Mouse (Mus musculus) midbrain, embryonic 14.5 days (tissue): ENCODE results near the gene Defa34. TPM values are rescaled to one million over a fixed set of nuclear protein-coding genes. Genes with fewer than 3 reads are reported as not detected.
"Not testable (repeated sequence)": the region's sequence is repeated elsewhere in the genome, so short reads cannot be mapped to it uniquely, and the experiment has no call there.

ENCODE experiments used
- ATAC-seq: fragments of 200-750 bp; cut with Nextera tagmentation; 2 replicates; pipeline ENCODE4 v1.8.0; 2017; ENCODE audit warnings: moderate number of reproducible peaks, moderate library complexity; ENCODE audit not compliant: low FRiP score, low TSS enrichment
- DNase-seq: peaks from one replicate; pipeline ENCODE4 v3.0.0-alpha.2; 2015
- H3K27ac ChIP-seq: fragments of 300-500 bp; sonication (generic); replicated peaks from 2 replicates; pipeline ENCODE4 v1.5.1; 2014; ENCODE audit warnings: mild to moderate bottlenecking, low read depth, low read length, moderate library complexity
- H3K27me3 ChIP-seq: fragments of 300-500 bp; sonication (generic); 2 replicates; pipeline ENCODE4 v1.6.1; 2014; ENCODE audit warnings: low read length, control low read depth, mixed read lengths; ENCODE audit not compliant: control insufficient read depth, insufficient read depth
- H3K36me3 ChIP-seq: fragments of 300-500 bp; sonication (generic); 2 replicates; pipeline ENCODE4 v1.6.1; 2014; ENCODE audit warnings: low read length, control low read depth; ENCODE audit not compliant: control insufficient read depth, insufficient read depth
- H3K4me1 ChIP-seq: fragments of 300-500 bp; sonication (generic); 2 replicates; pipeline ENCODE4 v1.6.1; 2014; ENCODE audit warnings: mild to moderate bottlenecking, antibody characterized with exemption, low read length, control low read depth; ENCODE audit not compliant: control insufficient read depth, insufficient read depth
- H3K4me2 ChIP-seq: fragments of 300-500 bp; sonication (generic); 2 replicates; pipeline ENCODE4 v1.6.1; 2014; ENCODE audit warnings: mild to moderate bottlenecking, low read length, moderate library complexity
- H3K4me3 ChIP-seq: fragments of 300-500 bp; sonication (generic); replicated peaks from 2 replicates; pipeline ENCODE4 v1.5.1; 2014; ENCODE audit warnings: low read depth, low read length
- H3K9ac ChIP-seq: fragments of 300-500 bp; sonication (generic); replicated peaks from 2 replicates; pipeline ENCODE4 v1.6.1; 2014; ENCODE audit warnings: mild to moderate bottlenecking, low read length, moderate library complexity
- H3K9me3 ChIP-seq: fragments of 300-500 bp; sonication (generic); 2 replicates; pipeline ENCODE4 v1.6.1; 2016; ENCODE audit warnings: low read length, control low read depth, mixed read lengths; ENCODE audit not compliant: control insufficient read depth
- WGBS: fragments of 180-500 bp; shearing (Covaris S2); extraction: QIAGEN DNeasy Blood & Tissue Kit; methylation state at CpG from one replicate; pipeline ENCODE4 v1.1.7; 2014; 5-methylcytosine and 5-hydroxymethylcytosine counted together
- polyA plus RNA-seq: library from polyadenylated mRNA; unstranded; fragments of >200 nt; fragmentation: Nextera tagmentation; extraction: Ambion mirVana; gene quantifications from 2 replicates; pipeline ENCODE4 v1.2.1, GENCODE M21; 2014

Gene Defa34
- polyA plus RNA-seq, result not detected in 2 replicates

DNA sequence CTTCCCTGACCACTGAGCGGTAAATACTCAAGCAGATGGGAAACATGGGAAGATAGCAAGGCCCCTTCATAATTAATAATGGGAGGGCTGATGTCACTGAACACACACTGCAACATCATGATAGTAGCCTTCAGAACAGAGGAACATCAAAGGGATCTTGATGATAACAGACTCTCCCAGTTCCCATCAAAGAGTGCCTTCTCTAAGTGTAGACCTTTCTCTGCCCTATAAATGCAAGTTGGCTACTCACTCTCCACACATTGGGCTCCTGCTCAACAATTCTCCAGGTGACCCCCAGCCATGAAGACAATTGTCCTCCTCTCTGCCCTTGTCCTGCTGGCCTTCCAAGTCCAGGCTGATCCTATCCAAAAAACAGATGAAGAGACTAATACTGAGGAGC is at the start of gene Defa34:
Gene Defa34 (plus strand): TSS at position 301 of the 400 bp plus-strand sequence.
- not testable (repeated sequence) for H3K9ac ChIP-seq
- 89% methylated on average over 1 of the region's 1 CpGs for WGBS

DNA sequence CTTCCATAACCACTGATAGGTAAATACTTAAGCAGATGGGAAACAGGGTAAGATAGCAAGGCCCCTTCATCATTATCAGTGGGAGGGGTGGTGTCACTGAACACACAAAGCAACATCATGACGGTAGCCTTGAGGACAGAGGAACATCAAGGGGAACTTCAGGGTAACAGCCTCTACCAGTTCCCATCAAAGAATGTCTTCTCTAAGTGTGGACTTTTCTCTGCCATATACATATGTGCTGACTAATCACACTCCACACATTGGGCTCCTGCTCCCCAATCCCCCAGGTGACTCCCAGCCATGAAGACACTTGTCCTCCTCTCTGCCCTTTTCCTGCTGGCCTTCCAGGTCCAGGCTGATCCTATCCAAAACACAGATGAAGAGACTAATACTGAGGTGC is 47.7 kb upstream of the Defa34 start, which contains the start of gene Defa26:
Gene Defa26 (plus strand): TSS at position 301 of the 400 bp plus-strand sequence.
- not testable (repeated sequence) for H3K36me3 ChIP-seq, H3K4me3 ChIP-seq, DNase-seq, ATAC-seq, H3K9me3 ChIP-seq, H3K9ac ChIP-seq, H3K4me1 ChIP-seq, H3K27ac ChIP-seq, H3K27me3 ChIP-seq, H3K4me2 ChIP-seq
- no CpG with 5 or more reads among the region's 1 CpGs for WGBS

More for the DNA sequence above, at the start of gene Defa34:
- not testable (repeated sequence) for H3K4me3 ChIP-seq, H3K27ac ChIP-seq, H3K27me3 ChIP-seq, H3K4me1 ChIP-seq, H3K36me3 ChIP-seq, ATAC-seq, H3K9me3 ChIP-seq, H3K4me2 ChIP-seq, DNase-seq

DNA sequence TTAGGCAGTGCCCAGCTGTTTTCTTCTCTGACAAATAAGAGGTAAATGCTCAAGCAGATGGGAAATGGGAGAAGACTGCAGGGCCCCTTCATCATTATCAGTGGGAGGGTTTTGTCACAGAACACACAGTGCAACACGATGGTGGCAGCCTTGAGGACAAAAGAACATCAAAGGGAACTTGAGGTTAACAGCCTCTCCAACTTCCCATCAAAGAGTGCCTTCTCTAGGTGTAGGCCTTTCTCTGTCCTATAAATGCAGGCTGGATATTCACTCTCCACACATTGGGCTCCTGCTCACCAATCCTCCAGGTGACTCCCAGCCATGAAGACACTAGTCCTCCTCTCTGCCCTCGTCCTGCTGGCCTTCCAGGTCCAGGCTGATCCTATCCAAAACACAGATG is 10.1 kb upstream of the Defa34 start, which contains the start of gene Defa17:
Gene Defa17 (plus strand): TSS at position 301 of the 400 bp plus-strand sequence.
- not testable (repeated sequence) for H3K4me1 ChIP-seq, ATAC-seq, H3K4me3 ChIP-seq, H3K9me3 ChIP-seq, H3K9ac ChIP-seq, H3K27me3 ChIP-seq, H3K27ac ChIP-seq, H3K4me2 ChIP-seq, H3K36me3 ChIP-seq, DNase-seq
- WGBS, result no CpG with 5 or more reads among the region's 2 CpGs

DNA sequence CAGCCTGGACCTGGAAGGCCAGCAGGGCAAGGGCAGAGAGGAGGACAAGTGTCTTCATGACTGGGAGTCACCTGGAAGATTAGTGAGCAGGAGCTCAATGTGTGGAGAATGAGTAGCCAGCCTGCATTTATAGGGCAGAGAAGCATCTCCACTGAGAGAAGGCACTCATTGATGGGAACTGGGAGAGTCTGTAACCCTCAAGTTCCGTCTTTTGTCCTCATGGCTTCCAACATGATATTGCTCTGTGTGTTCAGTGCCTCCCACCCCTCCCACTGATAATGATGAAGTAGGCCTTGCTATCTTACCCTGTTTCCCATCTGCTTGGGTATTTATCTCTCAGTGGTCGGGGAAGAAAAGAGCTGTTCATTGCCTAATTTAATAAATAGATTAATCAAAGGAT is 37.9 kb downstream of the Defa34 start, which contains the start of gene AY761184:
Gene AY761184 (minus strand): TSS at position 101 of the 400 bp plus-strand sequence.
- H3K9ac ChIP-seq, H3K9me3 ChIP-seq, H3K4me1 ChIP-seq, H3K27ac ChIP-seq, DNase-seq, H3K27me3 ChIP-seq, H3K4me3 ChIP-seq, H3K36me3 ChIP-seq, H3K4me2 ChIP-seq, ATAC-seq: not testable (repeated sequence)
- 55% methylated on average over 2 of the region's 2 CpGs for WGBS

Other genes with a start within 250 kb of the Defa34 start
- gene Defa36, start 238.4 kb upstream of the Defa34 start, polyA plus RNA-seq, result not detected in 2 replicates
- gene Gm7849, start 209.2 kb upstream of the Defa34 start, polyA plus RNA-seq, result not detected in 2 replicates
- gene Defa20, start 156.5 kb upstream of the Defa34 start, polyA plus RNA-seq, result not detected in 2 replicates
- not detected in 2 replicates for gene Defa32, start 136.8 kb upstream of the Defa34 start, polyA plus RNA-seq
- not detected in 2 replicates for gene Defa37, start 100.4 kb upstream of the Defa34 start, polyA plus RNA-seq
- gene Defa28, start 82.8 kb upstream of the Defa34 start, polyA plus RNA-seq, result not detected in 2 replicates
- not detected in 2 replicates for gene Gm7861, start 71.3 kb upstream of the Defa34 start, polyA plus RNA-seq
- not detected in 2 replicates for gene Defa26, start 47.6 kb upstream of the Defa34 start, polyA plus RNA-seq
- not detected in 2 replicates for gene Defa17, start 10.0 kb upstream of the Defa34 start, polyA plus RNA-seq
- not detected in 2 replicates for gene AY761184, start 37.8 kb downstream of the Defa34 start, polyA plus RNA-seq
- not detected in 2 replicates for gene Defa24, start 68.7 kb downstream of the Defa34 start, polyA plus RNA-seq
- not detected in 2 replicates for gene Defb50, start 157.7 kb downstream of the Defa34 start, polyA plus RNA-seq
- gene Defb2, start 174.1 kb downstream of the Defa34 start, polyA plus RNA-seq, result not detected in 2 replicates
- gene Defb10, start 193.1 kb downstream of the Defa34 start, polyA plus RNA-seq, result not detected in 2 replicates
- gene Defb9, start 219.6 kb downstream of the Defa34 start, polyA plus RNA-seq, result not detected in 2 replicates
- gene Defb11, start 240.6 kb downstream of the Defa34 start, polyA plus RNA-seq, result 2.4 TPM in 1 of 2 replicates, not detected in the other